8 mouse cellular contexts compared by ENCODE assay signal in the genomic region with DNA sequence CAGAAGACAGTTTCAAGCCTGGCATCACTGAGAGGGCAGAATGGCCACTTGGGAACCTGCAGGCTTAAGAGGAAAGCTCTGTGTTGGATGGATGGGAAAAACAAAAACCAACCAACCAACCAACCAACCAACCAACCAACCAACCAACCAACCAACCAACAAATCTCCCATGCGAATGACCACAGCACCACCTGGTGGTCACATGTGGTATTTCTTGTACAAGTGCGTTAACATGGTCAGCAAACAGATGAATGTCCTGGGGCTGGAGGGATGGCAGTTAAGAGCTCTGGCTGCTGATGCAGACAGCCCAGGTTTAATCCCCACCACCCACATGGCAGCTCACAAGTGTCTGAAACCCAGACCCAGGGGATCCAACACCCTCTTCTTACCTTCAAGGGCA. TPM values are rescaled to one million over a fixed set of nuclear protein-coding genes. Genes with fewer than 3 reads are reported as not detected.
DNase-seq lines count a peak whose midpoint lies in the region; ATAC-seq lines count a peak whose summit lies in the region.

No protein-coding gene starts in this region.

- peak; percentile 92 for DNase-seq in heart, adult 11 months
- peak; percentile 44 for DNase-seq in T-cell, adult 2 months (ENCODE audit: low spot score)
- peak; percentile 90 to 93 for DNase-seq in cerebellum, postnatal 14 days
- peak; percentile 76 to 82 for DNase-seq in layer of hippocampus, postnatal 14 days (ENCODE audit: low spot score in 2 of 2)
- DNase-seq in mesoderm, embryonic 11.5 days (ENCODE audit: low read depth, low spot score), result peak; percentile 84
- peak; percentile 64 to 89 for DNase-seq in spleen, postnatal 4 days (ENCODE audit: low spot score in 2 of 2)

- no peak overlapping the region for H3K27ac ChIP-seq in heart, embryonic 12.5 days (ENCODE audit: poor library complexity, severe bottlenecking)

- no peak overlapping the region for H3K9ac ChIP-seq in heart, embryonic 12.5 days

- no peaks in the 10 kb centered on the region for H3K4me1 ChIP-seq in heart, embryonic 12.5 days (replicated peaks)

- ATAC-seq in heart, embryonic 12.5 days (ENCODE audit: insufficient number of reproducible peaks, low FRiP score), result no peak
- ATAC-seq in granulocyte monocyte progenitor cell, adult 5-6 weeks (replicated peaks; ENCODE audit: poor library complexity, severe bottlenecking), result peak; percentile 67

- 0 out of 2 replicates have a peak, but pooled peaks cover 8% of the 10 kb centered on the region for H3K27me3 ChIP-seq in heart, embryonic 12.5 days (replicated peaks)

- H3K9me3 ChIP-seq in heart, embryonic 12.5 days (replicated peaks), result no peaks in the 10 kb centered on the region

- H3K4me3 ChIP-seq in heart, embryonic 12.5 days, result no peak overlapping the region

- no peaks in the 10 kb centered on the region for H3K36me3 ChIP-seq in heart, embryonic 12.5 days

- H3K4me2 ChIP-seq in heart, embryonic 12.5 days, result no peak overlapping the region

- whole genome bisulfite sequencing in heart, embryonic 12.5 days, result 4% methylated on average over 2 of the region's 2 CpGs

RNA-seq across cellular contexts. Expression of a gene that starts 52.7 kb away (rescaled TPM):
- 60.1 and 63.9 TPM in 2 replicates for polyA plus RNA-seq in heart, embryonic 12.5 days (2016; fragmentation: Nextera tagmentation; extraction: Ambion mirVana)
- 85.0 and 98.9 TPM in 2 replicates for total RNA-seq in granulocyte monocyte progenitor cell, adult 5-6 weeks (2014; fragmentation: Nextera tagmentation)
- total RNA-seq in granulocyte monocyte progenitor cell, adult 5-6 weeks (2017), result 154 and 157 TPM in 2 replicates
- total RNA-seq in layer of hippocampus, postnatal 14 days (2021), result 10 to 100 TPM; 80.3 to 88.0 TPM
